Mouse (Mus musculus) heart, adult 2 months (tissue): Measurements from ENCODE around the gene Igf2bp3.

Source experiments
- CTCF ChIP-seq: fragments of 200-600 bp; IDR thresholded peaks from 2 replicates; pipeline ENCODE4 v1.8.1; 2022; ENCODE audit warnings: antibody characterized with exemption, mild to moderate bottlenecking, moderate library complexity
- EP300 ChIP-seq: fragments of 200-500 bp; IDR thresholded peaks from 2 replicates; pipeline ENCODE4 v1.6.1; 2011; ENCODE audit warnings: low read depth, low read length, control low read depth; ENCODE audit not compliant: insufficient read depth
- POLR2A ChIP-seq: fragments of 200-500 bp; IDR thresholded peaks from 2 replicates; pipeline ENCODE4 v1.6.1; 2011; ENCODE audit warnings: mild to moderate bottlenecking, low read depth, low read length, control low read depth; ENCODE audit not compliant: insufficient read depth

DNA sequence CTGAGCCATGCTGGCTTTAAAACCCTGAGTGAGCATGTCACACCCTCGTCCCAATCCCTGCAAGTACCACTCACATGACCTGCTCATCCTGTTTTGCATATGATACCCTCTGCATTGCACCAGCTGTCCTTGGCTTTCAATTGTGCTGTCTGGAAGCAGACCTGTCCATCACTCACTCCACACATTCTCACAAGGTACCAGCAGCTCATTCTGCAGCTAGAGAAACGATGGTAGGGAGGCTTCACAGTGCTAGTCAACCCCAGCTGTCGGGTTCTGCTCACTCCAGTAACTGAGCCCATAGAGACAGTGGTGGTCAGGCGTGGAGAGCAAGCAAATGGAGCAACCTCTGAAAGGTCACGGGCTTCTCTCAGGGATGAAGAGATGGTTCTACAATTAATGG, 73.6 kb downstream of the Igf2bp3 start:
- TF ChIP-seq CTCF: no peak
- TF ChIP-seq EP300: no peak
- TF ChIP-seq POLR2A: no peak
